Mouse (Mus musculus) right cerebral cortex, adult 18-20 months (tissue): Measurements from ENCODE around the gene Rab34.
"Not testable (repeated sequence)": the region's sequence is repeated elsewhere in the genome, so short reads cannot be mapped to it uniquely, and the experiment has no call there.

Source experiments
- DNase-seq: peaks from one replicate; pipeline ENCODE4 v3.0.0; 2022; ENCODE audit warnings: mixed read lengths

The Rab34 gene

DNA sequence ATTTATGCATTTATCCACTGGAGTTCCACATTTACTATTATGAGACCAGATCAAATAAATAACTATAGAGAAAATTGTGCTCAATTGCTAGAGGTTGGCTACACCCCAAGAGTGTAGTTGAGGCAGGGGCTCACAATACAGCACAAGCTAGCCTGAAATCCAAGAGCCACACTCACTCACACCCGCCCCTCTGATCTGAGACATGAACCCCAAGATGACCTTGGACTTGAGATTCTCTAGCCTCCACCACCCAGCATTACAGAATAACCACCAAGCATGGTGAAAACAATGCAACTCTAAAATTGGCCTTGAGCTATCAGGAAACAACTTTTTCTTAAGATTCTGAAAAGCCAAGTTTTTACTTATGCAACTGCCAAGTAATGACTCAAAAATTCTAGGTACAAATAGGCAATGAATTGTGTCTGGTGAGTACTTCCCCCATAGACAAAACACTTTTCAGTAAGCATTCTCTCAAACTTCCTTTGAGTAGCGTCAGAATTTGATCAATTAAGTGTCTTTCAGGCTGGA lies 6.3 kb upstream of the Rab34 start:
- no peak for DNase-seq

GRCm38 (mm10) chr11:78182450-78182849 lies 5.8 kb upstream of the Rab34 start:
- DNase-seq: no peak

DNA sequence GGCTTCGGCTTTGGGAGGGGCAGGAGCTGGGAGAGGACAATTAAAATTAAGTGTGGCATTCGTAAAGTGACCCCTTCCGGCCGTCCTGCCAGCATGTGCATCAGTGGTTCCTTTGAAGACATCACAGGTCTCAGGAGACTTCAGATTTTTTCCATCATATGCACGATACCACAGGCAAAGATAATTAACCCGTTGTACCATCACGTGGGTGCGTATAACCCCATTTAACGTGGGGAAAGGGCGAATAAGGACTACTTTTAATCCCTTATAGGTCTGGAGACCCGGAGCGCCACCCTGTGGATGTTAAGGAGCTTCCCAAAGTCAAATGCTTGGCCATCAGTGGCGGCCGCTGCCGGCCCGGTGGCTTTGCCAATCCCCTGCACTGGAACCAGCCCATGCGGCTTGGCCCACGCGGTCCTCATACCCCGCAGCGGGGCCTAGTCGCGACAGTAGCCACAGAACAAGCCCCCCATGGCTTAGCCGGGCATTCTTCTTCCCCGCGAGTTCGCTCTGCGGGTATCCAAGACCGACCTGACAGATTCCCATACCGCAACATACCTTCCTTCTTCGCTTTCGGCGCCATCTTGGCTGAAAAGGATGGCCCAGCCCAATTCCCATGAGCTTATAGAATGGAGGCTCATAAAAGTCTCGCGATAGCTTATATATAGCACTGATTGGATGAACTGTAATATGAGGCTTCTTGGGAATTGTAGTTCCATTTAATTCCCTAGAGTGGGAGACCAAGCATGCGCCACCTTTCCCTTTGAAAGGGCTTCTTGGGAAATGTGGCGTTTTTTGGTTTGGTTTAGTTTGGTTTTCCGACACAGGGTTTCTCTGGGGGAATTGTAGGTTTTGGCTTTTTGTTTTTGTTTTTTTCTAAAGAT lies 5.0 kb upstream of the Rab34 start, which contains the start of gene Rpl23a:
Gene Rpl23a (minus strand): TSS at position 624 of the 884 bp plus-strand sequence.
- DNase-seq: peak; percentile 87

DNA sequence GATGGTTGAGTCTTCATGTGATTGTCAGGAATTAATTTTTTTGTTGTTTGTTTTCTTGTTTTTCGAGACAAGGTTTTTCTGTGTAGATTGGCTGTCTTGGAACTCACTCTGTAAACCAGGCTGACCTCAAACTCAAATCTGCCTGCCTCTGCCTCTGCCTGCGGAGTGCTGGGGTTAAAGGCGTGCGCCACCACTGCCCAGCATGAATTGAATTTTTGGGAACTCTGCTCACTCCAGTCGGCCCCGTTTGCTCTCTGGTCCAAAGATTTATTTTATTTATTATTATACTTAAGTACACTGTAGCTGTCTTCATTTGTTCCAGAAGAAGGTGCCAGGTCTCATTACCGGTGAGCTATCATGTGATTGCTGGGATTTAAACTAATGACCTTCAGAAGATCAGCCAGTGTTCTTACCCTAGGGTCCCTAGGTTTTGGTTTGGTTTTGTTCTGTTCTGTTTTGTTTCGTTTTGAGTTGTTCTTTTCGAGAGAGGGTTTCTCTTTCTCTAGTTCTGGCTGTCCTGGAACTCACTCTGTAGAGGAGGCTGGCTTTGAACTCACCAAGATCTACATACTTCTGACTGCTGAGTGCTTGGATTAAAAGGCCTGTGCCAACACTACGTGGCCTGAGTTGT lies 4.2 kb upstream of the Rab34 start:
- no peak for DNase-seq

GRCm38 (mm10) chr11:78184702-78185101 lies 3.5 kb upstream of the Rab34 start:
- DNase-seq: not testable (repeated sequence)

- peak; percentile 68 for DNase-seq
Observed at GRCm38 (mm10) chr11:78189234-78190040, 1.2 kb downstream of the Rab34 start.

DNA sequence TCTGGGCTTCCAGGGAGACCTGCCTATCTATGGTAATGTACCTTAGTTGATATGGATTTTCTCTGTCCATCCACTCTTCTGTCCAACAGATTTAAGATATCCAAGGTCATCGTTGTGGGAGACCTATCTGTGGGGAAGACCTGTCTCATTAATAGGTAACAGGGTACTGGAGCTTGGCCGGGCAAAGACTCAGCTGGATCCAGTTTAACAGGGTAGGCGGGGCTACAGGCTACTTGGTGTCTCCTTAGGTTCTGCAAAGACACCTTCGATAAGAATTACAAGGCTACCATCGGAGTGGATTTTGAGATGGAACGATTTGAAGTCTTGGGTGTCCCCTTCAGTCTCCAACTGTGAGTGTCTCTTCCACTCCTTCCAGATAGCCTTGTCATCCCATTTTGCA lies 1.8 kb downstream of the Rab34 start:
- DNase-seq: no peak

DNA sequence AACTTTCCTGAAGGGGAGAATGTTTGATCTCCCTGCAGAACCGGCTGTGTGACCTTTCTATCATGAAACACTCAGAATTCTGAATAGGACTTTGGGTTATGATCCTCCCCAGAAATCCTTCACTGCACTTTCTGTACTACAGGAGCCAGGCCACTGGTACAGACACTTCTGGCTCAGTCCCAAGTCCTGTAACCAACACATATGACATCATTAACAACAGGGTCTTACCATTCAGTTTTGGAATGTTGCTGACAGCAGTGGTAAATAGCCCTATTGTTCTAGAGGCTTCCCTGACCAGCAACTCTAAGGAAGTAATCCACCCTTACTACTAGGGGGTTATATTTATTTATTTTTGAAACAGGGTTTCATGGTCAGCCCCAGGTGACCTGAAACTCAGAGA lies 4.9 kb downstream of the Rab34 start, which contains the start of gene Proca1:
Gene Proca1 (plus strand): TSS at position 280 of the 400 bp plus-strand sequence.
- no peak for DNase-seq

DNA sequence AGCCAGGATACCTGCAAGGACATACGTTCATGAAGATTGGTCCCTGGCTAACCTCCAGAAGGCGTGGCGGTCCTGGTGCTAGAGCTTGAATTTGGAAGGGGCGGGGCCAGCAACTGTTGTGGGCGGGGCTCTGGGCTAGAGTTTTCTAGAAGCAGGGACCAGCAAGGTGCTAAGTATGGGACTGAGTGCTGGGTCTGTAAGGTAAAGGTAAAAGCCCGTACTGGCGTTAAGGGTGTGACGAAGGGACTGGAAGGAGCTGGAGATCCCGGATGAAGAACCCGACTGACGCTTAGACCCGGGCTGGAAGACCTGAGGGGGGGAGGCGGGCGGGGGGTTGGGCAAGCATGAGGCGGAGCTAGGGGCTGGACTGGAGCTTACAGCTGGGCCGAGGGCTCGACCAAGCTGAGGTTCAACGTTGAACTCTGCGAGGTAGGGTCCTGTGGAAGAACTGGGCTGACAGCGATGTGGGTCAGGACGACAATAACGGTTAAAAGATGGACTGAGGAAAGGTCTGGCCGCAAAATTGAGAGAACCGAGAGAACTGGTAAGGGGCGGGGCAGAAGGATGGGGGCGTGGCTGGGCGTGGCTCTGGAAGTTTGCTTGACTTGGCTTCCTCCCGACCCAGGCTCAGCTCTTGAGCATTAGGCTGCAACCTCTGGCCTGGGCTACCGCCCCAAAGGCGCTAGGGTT lies 6.3 kb downstream of the Rab34 start:
- no peak for DNase-seq

- no peak for DNase-seq
Observed at GRCm38 (mm10) chr11:78195101-78195863, 7.1 kb downstream of the Rab34 start.

DNA sequence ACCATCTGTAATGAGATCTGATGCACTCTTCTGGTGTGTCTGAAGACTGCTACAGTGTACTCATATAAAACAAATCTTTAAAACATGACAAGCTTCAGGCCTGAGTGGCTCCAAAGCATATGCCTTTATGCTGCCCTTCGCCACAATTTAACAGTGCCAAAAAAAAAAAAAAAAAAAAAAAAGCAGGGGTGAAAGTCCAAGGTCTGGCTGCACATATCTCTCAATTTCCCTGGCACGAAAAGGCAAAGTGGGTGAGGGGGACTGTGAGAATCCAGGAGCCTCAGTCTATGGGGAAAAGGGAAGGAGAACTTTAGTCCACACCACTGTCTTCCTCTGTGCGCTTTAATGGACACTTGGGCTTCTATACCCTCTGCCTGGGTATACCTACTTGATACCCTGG lies 14.1 kb downstream of the Rab34 start:
- DNase-seq: no peak

DNA sequence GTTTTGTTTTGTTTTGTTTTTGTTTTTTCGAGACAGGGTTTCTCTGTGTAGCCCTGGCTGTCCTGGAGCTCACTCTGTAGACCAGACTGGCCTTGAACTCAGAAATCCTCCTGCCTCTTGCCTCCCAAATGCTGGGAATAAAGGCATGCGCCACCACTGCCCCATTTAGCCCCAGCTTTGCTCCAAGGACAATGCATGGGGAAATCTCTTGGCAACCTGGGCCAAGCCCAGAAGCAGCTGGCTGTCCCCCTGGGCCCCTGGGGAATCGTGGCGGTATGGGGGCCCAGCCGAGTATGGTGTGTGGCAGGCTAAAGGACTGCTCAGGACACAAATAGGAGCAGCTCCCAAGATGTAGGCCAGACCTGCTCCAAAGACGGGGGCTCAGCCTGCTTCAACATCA lies 16.1 kb downstream of the Rab34 start:
- DNase-seq: no peak

DNA sequence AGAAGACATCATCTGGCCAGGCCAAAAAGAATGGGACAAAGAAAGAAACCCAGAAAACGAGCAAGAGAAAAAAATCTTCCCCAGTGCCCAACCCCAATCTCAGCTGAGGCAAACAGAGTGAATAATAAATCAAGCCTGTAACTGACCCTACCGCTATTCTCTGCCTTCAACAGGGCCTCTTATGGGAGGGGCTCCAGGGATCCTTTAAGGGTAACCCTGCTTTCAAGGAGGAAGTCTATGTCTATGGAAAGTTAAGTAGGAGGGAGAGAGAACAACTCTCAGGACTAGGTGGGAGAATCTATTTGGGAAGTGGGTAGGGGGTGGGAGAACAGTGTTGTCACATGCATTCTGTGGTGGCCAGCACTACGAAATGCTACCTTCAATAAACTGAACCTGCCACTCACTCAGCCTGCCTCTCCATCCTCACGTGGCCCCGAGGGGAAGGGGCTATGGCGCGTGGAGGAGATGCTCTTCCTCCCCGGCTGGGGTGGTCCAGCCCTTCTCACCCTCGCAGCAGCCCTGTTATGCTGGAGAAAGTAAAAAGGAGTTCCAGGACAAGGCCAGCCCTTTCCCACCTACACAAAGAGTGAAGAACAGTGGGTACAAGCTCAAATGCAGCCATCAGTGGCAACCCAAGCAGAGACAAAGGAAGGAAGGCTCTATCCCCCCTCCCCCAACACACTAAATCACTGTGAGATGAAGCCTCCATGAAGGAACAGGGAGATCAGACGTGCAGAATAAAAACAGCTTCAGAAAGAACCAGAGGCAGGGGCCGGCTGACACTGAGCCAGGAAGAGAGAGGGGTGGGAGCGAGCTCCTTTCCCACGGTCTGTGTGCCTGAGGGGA lies 17.4 kb downstream of the Rab34 start:
- no peak for DNase-seq

DNA sequence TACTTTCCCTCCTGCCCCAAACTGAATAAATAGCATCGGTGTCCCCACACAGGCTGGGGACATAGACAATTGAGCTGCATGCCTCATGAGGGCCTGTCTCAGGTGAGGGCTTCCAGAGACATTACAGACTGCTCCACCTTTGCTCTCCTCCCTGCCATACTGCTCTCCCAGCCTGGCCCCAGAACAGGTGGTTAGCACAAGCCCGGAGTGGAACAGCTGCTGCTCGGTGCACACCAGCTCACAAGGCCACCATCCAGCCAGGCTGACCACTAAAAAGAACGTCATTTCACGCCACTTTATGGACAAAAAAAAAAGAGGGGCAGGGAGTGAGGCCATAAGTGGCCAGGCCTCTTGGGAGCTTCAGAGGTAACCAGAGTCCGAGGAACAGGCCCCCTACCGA lies 19.0 kb downstream of the Rab34 start:
- DNase-seq: no peak

DNA sequence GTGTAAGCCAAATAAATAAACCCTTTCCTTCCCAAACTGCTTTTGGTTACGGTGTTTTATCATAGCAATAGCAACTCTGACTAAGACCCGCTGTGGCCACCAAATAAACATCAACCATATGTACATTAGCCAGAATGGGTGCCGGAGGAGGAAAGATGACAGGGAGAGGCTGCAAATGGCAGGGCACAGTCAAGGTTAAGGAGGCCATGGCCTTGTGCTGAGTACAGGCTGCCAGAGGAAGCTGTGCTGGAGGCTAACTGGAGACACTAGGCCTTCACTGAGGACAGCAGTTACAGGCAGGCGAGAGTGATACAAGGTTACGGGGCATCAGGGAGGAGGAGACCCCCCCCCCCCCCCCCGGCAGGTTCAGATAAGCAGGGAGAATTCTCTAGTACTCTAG lies 21.7 kb downstream of the Rab34 start:
- DNase-seq: no peak

- no peak for DNase-seq
Observed at GRCm38 (mm10) chr11:78210615-78211014, 22.4 kb downstream of the Rab34 start.

DNA sequence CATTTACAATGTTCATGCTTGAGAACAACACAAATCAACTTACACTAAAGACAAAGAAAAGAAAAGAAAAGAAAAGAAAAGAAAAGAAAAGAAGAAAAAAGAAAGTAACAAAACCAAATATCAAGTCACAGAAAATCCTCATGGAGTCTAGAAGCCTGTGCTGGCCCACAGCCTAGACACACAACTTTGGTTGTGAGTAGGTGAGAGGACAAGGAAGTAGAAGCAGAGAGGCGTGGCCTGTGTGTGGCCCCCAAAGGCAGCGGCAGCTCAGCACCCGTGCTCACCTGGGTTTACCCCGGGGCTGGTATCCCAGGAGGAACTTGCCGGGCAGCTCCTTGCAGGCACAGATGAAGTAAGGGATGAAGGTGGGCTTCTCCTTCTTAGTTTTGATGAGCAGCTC lies 23.3 kb downstream of the Rab34 start:
- DNase-seq: no peak

GRCm38 (mm10) chr11:78213086-78213817 lies 25.0 kb downstream of the Rab34 start:
- no peak for DNase-seq

DNA sequence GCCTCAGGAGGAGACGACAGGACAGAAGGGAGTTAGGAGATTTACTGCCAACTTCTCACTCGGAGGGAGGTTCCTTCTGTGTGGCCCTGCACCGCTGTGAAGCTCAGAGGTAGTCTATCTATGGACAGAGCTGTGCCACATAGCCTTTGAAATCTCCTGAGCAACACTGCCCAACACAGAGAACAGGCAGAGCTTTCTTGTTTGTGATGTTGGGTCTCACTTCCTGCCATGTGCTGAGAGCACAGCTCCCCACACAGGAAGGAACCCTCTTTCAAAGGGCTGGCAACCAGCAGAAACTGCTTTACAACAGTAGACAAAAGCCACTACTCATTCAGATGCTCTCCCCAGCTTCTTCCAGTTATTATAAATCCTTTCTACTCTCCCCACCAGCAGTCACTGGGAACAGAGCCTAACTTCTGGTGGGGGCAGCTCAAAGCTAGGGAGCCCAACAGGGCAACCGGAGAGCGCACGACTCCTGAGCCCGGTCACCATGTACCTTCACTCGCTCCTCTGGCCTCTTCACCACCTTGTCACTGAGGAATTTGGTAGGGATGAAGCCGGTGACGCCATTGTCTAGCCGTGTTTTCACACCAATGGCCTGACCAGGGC lies 27.6 kb downstream of the Rab34 start:
- DNase-seq: no peak

GRCm38 (mm10) chr11:78223586-78223985 lies 35.4 kb downstream of the Rab34 start:
- no peak for DNase-seq
